Mouse (Mus musculus) lung, embryonic 14.5 days (tissue): ENCODE data around the gene Wdfy1. TPM values are rescaled to one million over a fixed set of nuclear protein-coding genes. Genes with fewer than 3 reads are reported as not detected.

Experiments used
- ATAC-seq: fragments of 200-750 bp; cut with Nextera tagmentation; 2 replicates; pipeline ENCODE4 v1.8.0; 2017; ENCODE audit warnings: mild to moderate bottlenecking, moderate TSS enrichment, moderate library complexity; ENCODE audit not compliant: insufficient read depth
- DNase-seq: peaks from one replicate; pipeline ENCODE4 v3.0.0-alpha.2; 2015
- H3K27ac ChIP-seq: fragments of 300-500 bp; sonication (generic); 2 replicates; pipeline ENCODE4 v1.5.1; 2014; ENCODE audit warnings: low read depth, mild to moderate bottlenecking, moderate library complexity
- H3K27me3 ChIP-seq: fragments of 300-500 bp; sonication (generic); 2 replicates; pipeline ENCODE4 v1.6.1; 2014; ENCODE audit warnings: low read length, control low read depth; ENCODE audit not compliant: insufficient read depth
- H3K36me3 ChIP-seq: fragments of 300-500 bp; sonication (generic); 2 replicates; pipeline ENCODE4 v1.6.1; 2014; ENCODE audit warnings: control low read depth; ENCODE audit not compliant: insufficient read depth
- H3K4me1 ChIP-seq: fragments of 300-500 bp; sonication (generic); 2 replicates; pipeline ENCODE4 v1.6.1; 2014; ENCODE audit warnings: antibody characterized with exemption, control low read depth; ENCODE audit not compliant: insufficient read depth
- H3K4me2 ChIP-seq: fragments of 300-500 bp; sonication (generic); 2 replicates; pipeline ENCODE4 v1.6.1; 2014; ENCODE audit warnings: mild to moderate bottlenecking
- H3K4me3 ChIP-seq: fragments of 300-500 bp; sonication (generic); 2 replicates; pipeline ENCODE4 v1.5.1; 2014; ENCODE audit warnings: low read depth, low read length
- H3K9ac ChIP-seq: fragments of 300-500 bp; sonication (generic); 2 replicates; pipeline ENCODE4 v1.6.1; 2014
- H3K9me3 ChIP-seq: fragments of 300-500 bp; sonication (generic); 2 replicates; pipeline ENCODE4 v1.6.1; 2016; ENCODE audit warnings: low read depth, low read length, control low read depth
- CTCF ChIP-seq: IDR thresholded peaks from 2 replicates; pipeline ENCODE4 v1.5.1; 2016; ENCODE audit warnings: antibody characterized with exemption, low read depth
- WGBS: fragments of 180-500 bp; shearing (Covaris S2); extraction: QIAGEN DNeasy Blood & Tissue Kit; methylation state at CpG from one replicate; pipeline ENCODE4 v1.1.7; 2014; 5-methylcytosine and 5-hydroxymethylcytosine counted together
- polyA plus RNA-seq: library from polyadenylated mRNA; unstranded; fragments of >200 nt; fragmentation: Nextera tagmentation; extraction: Ambion mirVana; gene quantifications from 2 replicates; pipeline ENCODE4 v1.2.1, GENCODE M21; 2014

Gene Wdfy1
- polyA plus RNA-seq, 1 experiment from 2014 or later: 39.9 TPM

GRCm38 (mm10) chr1:79755376-79755775 is 20.6 kb downstream of the Wdfy1 start:
- WGBS: 34% methylated on average over 2 of the region's 2 CpGs
- Histone ChIP-seq H3K4me3 (no peak overlapping the region), H3K4me1 (no peaks in the 10 kb centered on the region), H3K27me3 (no peaks in the 10 kb centered on the region), H3K9me3 (no peaks in the 10 kb centered on the region), H3K27ac (no peak overlapping the region), H3K36me3 (no peaks in the 10 kb centered on the region), H3K4me2 (no peak overlapping the region), H3K9ac (no peak overlapping the region)
- TF ChIP-seq CTCF: no peak
- DNase-seq (no peak), ATAC-seq (no peak)

- WGBS: 88% methylated on average over 3 of the region's 3 CpGs
- Histone ChIP-seq H3K9me3 (no peaks in the 10 kb centered on the region), H3K4me2 (no peak overlapping the region), H3K4me3 (no peak overlapping the region), H3K36me3 (no peaks in the 10 kb centered on the region), H3K27me3 (no peaks in the 10 kb centered on the region), H3K27ac (no peak overlapping the region), H3K4me1 (no peaks in the 10 kb centered on the region), H3K9ac (no peak overlapping the region)
- no peak for TF ChIP-seq CTCF
- DNase-seq (no peak), ATAC-seq (no peak)
These were observed 21.0 kb downstream of the Wdfy1 start for GRCm38 (mm10) chr1:79754936-79755335.

- no peak overlapping the region for H3K9ac ChIP-seq
- no peaks in the 10 kb centered on the region for H3K4me1 ChIP-seq
- DNase-seq: no peak
- H3K4me3 ChIP-seq: no peak overlapping the region
- no peaks in the 10 kb centered on the region for H3K27me3 ChIP-seq
- no peak overlapping the region for H3K27ac ChIP-seq
- no peak for ATAC-seq
- 75% methylated on average over 3 of the region's 3 CpGs for WGBS
- no peak for TF ChIP-seq CTCF
- H3K4me2 ChIP-seq: no peak overlapping the region
- H3K36me3 ChIP-seq: no peaks in the 10 kb centered on the region
- no peaks in the 10 kb centered on the region for H3K9me3 ChIP-seq
These were observed 22.5 kb downstream of the Wdfy1 start for GRCm38 (mm10) chr1:79753456-79753855.

- ATAC-seq (no peak), DNase-seq (no peak)
- H3K4me2 ChIP-seq: no peak overlapping the region
- H3K9ac ChIP-seq: no peak overlapping the region
- H3K36me3 ChIP-seq: no peaks in the 10 kb centered on the region
- no peak overlapping the region for H3K27ac ChIP-seq
- H3K4me3 ChIP-seq: no peak overlapping the region
- TF ChIP-seq CTCF: no peak
- H3K9me3 ChIP-seq: no peaks in the 10 kb centered on the region
- H3K27me3 ChIP-seq: no peaks in the 10 kb centered on the region
- WGBS: 68% methylated on average over 4 of the region's 4 CpGs
- H3K4me1 ChIP-seq: no peaks in the 10 kb centered on the region
These were observed 23.1 kb downstream of the Wdfy1 start for GRCm38 (mm10) chr1:79752714-79753340.

- ATAC-seq: no peak
- 57% methylated on average over 7 of the region's 7 CpGs for WGBS
- H3K4me3 ChIP-seq: no peak overlapping the region
- no peaks in the 10 kb centered on the region for H3K9me3 ChIP-seq
- H3K4me2 ChIP-seq: no peak overlapping the region
- no peak overlapping the region for H3K9ac ChIP-seq
- H3K4me1 ChIP-seq: no peaks in the 10 kb centered on the region
- no peaks in the 10 kb centered on the region for H3K27me3 ChIP-seq
- no peak for TF ChIP-seq CTCF
- no peaks in the 10 kb centered on the region for H3K36me3 ChIP-seq
- H3K27ac ChIP-seq: no peak overlapping the region; the same call in 1 of the 2 replicates
- DNase-seq: no peak
These were observed 23.8 kb downstream of the Wdfy1 start for GRCm38 (mm10) chr1:79752015-79752695.

GRCm38 (mm10) chr1:79751186-79751585 is 24.8 kb downstream of the Wdfy1 start:
- no peak overlapping the region for H3K9ac ChIP-seq
- no peaks in the 10 kb centered on the region for H3K9me3 ChIP-seq
- no peak overlapping the region for H3K4me3 ChIP-seq
- WGBS: 45% methylated on average over 5 of the region's 5 CpGs
- no peaks in the 10 kb centered on the region for H3K4me1 ChIP-seq
- no peaks in the 10 kb centered on the region for H3K27me3 ChIP-seq
- no peak overlapping the region for H3K4me2 ChIP-seq
- ATAC-seq (peak; percentile 31; the same call in 1 of the 2 replicates), DNase-seq (peak; percentile 54)
- H3K36me3 ChIP-seq: no peaks in the 10 kb centered on the region
- peak overlapping the region; percentile 68 for H3K27ac ChIP-seq
- TF ChIP-seq CTCF: no peak

- peak; percentile 84 for ATAC-seq
- Histone ChIP-seq H3K4me3 (no peak overlapping the region), H3K27me3 (no peaks in the 10 kb centered on the region), H3K36me3 (no peaks in the 10 kb centered on the region), H3K27ac (no peak overlapping the region), H3K9me3 (no peaks in the 10 kb centered on the region), H3K9ac (no peak overlapping the region), H3K4me1 (no peaks in the 10 kb centered on the region), H3K4me2 (no peak overlapping the region)
- WGBS: 51% methylated on average over 4 of the region's 4 CpGs
- no peak for TF ChIP-seq CTCF
- DNase-seq: peak; percentile 50
These were observed 29.9 kb downstream of the Wdfy1 start for GRCm38 (mm10) chr1:79746056-79746455.
